Comparison of ENCODE assay signal across 16 mouse cellular contexts in genomic region chr14:17079513-17079912, GRCm38 (mm10).
DNase-seq lines count a peak whose midpoint lies in the region; ATAC-seq and TF ChIP-seq lines count a peak whose summit lies in the region.
"Had no signal": no experiment of that assay in that cellular context is flagged by ENCODE, and none has a peak within 500 bp of the region (broad histone marks: within the 10 kb centered on the region; RNA-seq: fewer than 3 reads in every experiment).

No protein-coding gene starts in this region.

- no peaks in the 10 kb centered on the region for H3K9me3 ChIP-seq in forebrain, postnatal 0 days (ENCODE audit: low read length)
- H3K9me3 ChIP-seq in forebrain, embryonic 10.5 days: no peaks in the 10 kb centered on the region
- no peaks in the 10 kb centered on the region for H3K9me3 ChIP-seq in lung, embryonic 14.5 days (ENCODE audit: low read depth, low read length)
- H3K9me3 ChIP-seq in stomach, embryonic 15.5 days: no peaks in the 10 kb centered on the region
- no peaks in the 10 kb centered on the region for H3K9me3 ChIP-seq in stomach, postnatal 0 days (ENCODE audit: control insufficient read depth, low read length)
- H3K9me3 ChIP-seq in neural tube, embryonic 15.5 days (replicated peaks): no peaks in the 10 kb centered on the region
- H3K9me3 ChIP-seq: limb, embryonic 13.5 days; neural tube, embryonic 13.5 days had no signal

- TF ChIP-seq CTCF in forebrain, postnatal 0 days (IDR thresholded peaks at IDR 0.05; ENCODE audit: low read depth): no peak
- no peak for TF ChIP-seq CTCF in lung, embryonic 14.5 days (IDR thresholded peaks at IDR 0.05; ENCODE audit: low read depth)
- no peak for TF ChIP-seq CTCF in lung, adult 2 months (IDR thresholded peaks at IDR 0.05; ENCODE audit: insufficient read depth, low read length)
- no peak for TF ChIP-seq CTCF in stomach, postnatal 0 days (IDR thresholded peaks at IDR 0.05; ENCODE audit: low read depth)

- H3K4me2 ChIP-seq in forebrain, postnatal 0 days (ENCODE audit: low read depth): no peak overlapping the region
- no peak overlapping the region for H3K4me2 ChIP-seq in lung, embryonic 14.5 days
- H3K4me2 ChIP-seq in stomach, embryonic 15.5 days: no peak overlapping the region
- no peak overlapping the region for H3K4me2 ChIP-seq in stomach, postnatal 0 days (replicated peaks; ENCODE audit: low read depth)
- H3K4me2 ChIP-seq in neural tube, embryonic 15.5 days: no peak overlapping the region
- H3K4me2 ChIP-seq: limb, embryonic 13.5 days; neural tube, embryonic 13.5 days had no signal

- no peaks in the 10 kb centered on the region for H3K4me1 ChIP-seq in forebrain, postnatal 0 days (ENCODE audit: insufficient read depth)
- peaks cover 11% of the 10 kb centered on the region; the same call in 1 of the 2 replicates for H3K4me1 ChIP-seq in forebrain, embryonic 10.5 days
- no peaks in the 10 kb centered on the region for H3K4me1 ChIP-seq in lung, embryonic 14.5 days (ENCODE audit: insufficient read depth)
- H3K4me1 ChIP-seq in lung, adult 2 months (ENCODE audit: control insufficient read depth, insufficient read depth, low read length): peaks cover 3% of the 10 kb centered on the region
- no peaks in the 10 kb centered on the region for H3K4me1 ChIP-seq in stomach, embryonic 15.5 days
- H3K4me1 ChIP-seq in stomach, postnatal 0 days (replicated peaks; ENCODE audit: control insufficient read depth, insufficient read depth): no peaks in the 10 kb centered on the region
- H3K4me1 ChIP-seq in neural tube, embryonic 15.5 days: no peaks in the 10 kb centered on the region
- H3K4me1 ChIP-seq: limb, embryonic 13.5 days; neural tube, embryonic 13.5 days had no signal

- H3K27me3 ChIP-seq in forebrain, postnatal 0 days (ENCODE audit: insufficient read depth, low read length): no peaks in the 10 kb centered on the region
- no peaks in the 10 kb centered on the region for H3K27me3 ChIP-seq in forebrain, embryonic 10.5 days (ENCODE audit: poor library complexity, severe bottlenecking)
- H3K27me3 ChIP-seq in lung, embryonic 14.5 days (ENCODE audit: insufficient read depth, low read length): no peaks in the 10 kb centered on the region
- no peaks in the 10 kb centered on the region for H3K27me3 ChIP-seq in stomach, embryonic 15.5 days (replicated peaks)
- no peaks in the 10 kb centered on the region for H3K27me3 ChIP-seq in stomach, postnatal 0 days (ENCODE audit: control insufficient read depth, insufficient read depth, low read length)
- no peaks in the 10 kb centered on the region for H3K27me3 ChIP-seq in neural tube, embryonic 15.5 days (replicated peaks)
- H3K27me3 ChIP-seq: limb, embryonic 13.5 days; neural tube, embryonic 13.5 days had no signal

- no peaks in the 10 kb centered on the region for H3K36me3 ChIP-seq in forebrain, postnatal 0 days (ENCODE audit: insufficient read depth)
- no peaks in the 10 kb centered on the region for H3K36me3 ChIP-seq in forebrain, embryonic 10.5 days (replicated peaks)
- H3K36me3 ChIP-seq in lung, embryonic 14.5 days (ENCODE audit: insufficient read depth): no peaks in the 10 kb centered on the region
- H3K36me3 ChIP-seq in stomach, embryonic 15.5 days: no peaks in the 10 kb centered on the region
- H3K36me3 ChIP-seq in stomach, postnatal 0 days (ENCODE audit: control insufficient read depth, insufficient read depth, low read length): no peaks in the 10 kb centered on the region
- H3K36me3 ChIP-seq in neural tube, embryonic 15.5 days: no peaks in the 10 kb centered on the region
- H3K36me3 ChIP-seq: limb, embryonic 13.5 days; neural tube, embryonic 13.5 days had no signal

- no peak for TF ChIP-seq EP300 in stomach, postnatal 0 days (optimal IDR thresholded peaks at IDR 0.05)

- TF ChIP-seq POLR2A in lung, adult 2 months (IDR thresholded peaks at IDR 0.05; ENCODE audit: borderline replicate concordance, extremely low read depth, low read depth, low read length): no peak

- no peak overlapping the region for H3K4me3 ChIP-seq in forebrain, postnatal 0 days (ENCODE audit: low read depth, low read length)
- H3K4me3 ChIP-seq in forebrain, embryonic 10.5 days: no peak overlapping the region
- H3K4me3 ChIP-seq in lung, embryonic 14.5 days (ENCODE audit: low read depth, low read length): no peak overlapping the region
- H3K4me3 ChIP-seq in lung, adult 2 months (replicated peaks; ENCODE audit: extremely low read depth, low read depth, low read length): no peak overlapping the region
- H3K4me3 ChIP-seq in stomach, embryonic 15.5 days (replicated peaks): no peak overlapping the region
- H3K4me3 ChIP-seq in stomach, postnatal 0 days (ENCODE audit: low read depth, low read length): no peak overlapping the region
- H3K4me3 ChIP-seq in neural tube, embryonic 15.5 days (replicated peaks): no peak overlapping the region
- H3K4me3 ChIP-seq: gastrocnemius, adult 2 months; heart, adult 2 months; limb, embryonic 13.5 days; neural tube, embryonic 13.5 days had no signal

- no peak overlapping the region for H3K9ac ChIP-seq in forebrain, postnatal 0 days
- no peak overlapping the region for H3K9ac ChIP-seq in lung, embryonic 14.5 days
- no peak overlapping the region for H3K9ac ChIP-seq in stomach, embryonic 15.5 days
- H3K9ac ChIP-seq in stomach, postnatal 0 days (ENCODE audit: low read length): no peak overlapping the region
- H3K9ac ChIP-seq in neural tube, embryonic 15.5 days (replicated peaks): no peak overlapping the region
- H3K9ac ChIP-seq: limb, embryonic 13.5 days; neural tube, embryonic 13.5 days had no signal

- DNase-seq in forebrain, postnatal 0 days: no peak
- DNase-seq in forebrain, embryonic 10.5 days (ENCODE audit: extremely low spot score, low spot score): no peak
- peak; percentile 50 for DNase-seq in lung, embryonic 14.5 days
- no peak for DNase-seq in lung, adult 2 months
- no peak for DNase-seq in stomach, postnatal 0 days (ENCODE audit: low spot score)
- DNase-seq in layer of hippocampus, postnatal 36 days: no peak
- DNase-seq: B cell, adult 2 months; cerebellum, adult 11 months; cerebellum, postnatal 25 days; gastrocnemius, adult 2 months; heart, adult 2 months; right cerebral cortex, postnatal 4 days had no signal

- ATAC-seq in forebrain, postnatal 0 days: peak; percentile 73
- peak; percentile 91 for ATAC-seq in lung, embryonic 14.5 days (ENCODE audit: insufficient read depth)
- peak; percentile 53; the same call in 1 of the 2 replicates for ATAC-seq in stomach, embryonic 15.5 days (ENCODE audit: insufficient read depth, low FRiP score, low read depth)
- ATAC-seq in stomach, postnatal 0 days (ENCODE audit: low FRiP score, low TSS enrichment): no peak
- ATAC-seq in neural tube, embryonic 15.5 days (ENCODE audit: low FRiP score): peak; percentile 38; the same call in 1 of the 2 replicates

- H3K27ac ChIP-seq in forebrain, postnatal 0 days (ENCODE audit: low read depth, low read length): no peak overlapping the region
- no peak overlapping the region for H3K27ac ChIP-seq in forebrain, embryonic 10.5 days
- H3K27ac ChIP-seq in lung, embryonic 14.5 days (ENCODE audit: low read depth): no peak overlapping the region
- H3K27ac ChIP-seq in stomach, embryonic 15.5 days: no peak overlapping the region
- no peak overlapping the region for H3K27ac ChIP-seq in stomach, postnatal 0 days (replicated peaks)
- no peak overlapping the region for H3K27ac ChIP-seq in neural tube, embryonic 15.5 days (replicated peaks)
- H3K27ac ChIP-seq: gastrocnemius, adult 2 months; heart, adult 2 months; limb, embryonic 13.5 days; neural tube, embryonic 13.5 days had no signal

- WGBS in forebrain, postnatal 0 days: 37% methylated on average over 2 of the region's 2 CpGs
- WGBS in forebrain, embryonic 10.5 days: 90% methylated on average over 2 of the region's 2 CpGs
- 32% methylated on average over 2 of the region's 2 CpGs for WGBS in lung, embryonic 14.5 days
- 55% methylated on average over 2 of the region's 2 CpGs for WGBS in lung, adult 2 months
- 53% methylated on average over 2 of the region's 2 CpGs for WGBS in stomach, embryonic 15.5 days
- WGBS in stomach, postnatal 0 days: 44% methylated on average over 2 of the region's 2 CpGs
- WGBS in neural tube, embryonic 15.5 days: 37% methylated on average over 2 of the region's 2 CpGs
